Mouse (Mus musculus): ENCODE results near the gene Cdk14.

The Cdk14 gene

GRCm38 (mm10) chr5:5419992-5420455, at the start of gene Cdk14:
TSS of gene Cdk14 (minus strand) at chr5:5420312.
- DNase-seq, result peak; percentile 6

- no peak for DNase-seq
These were observed 45.1 kb upstream of the Cdk14 start for GRCm38 (mm10) chr5:5465256-5465655.

GRCm38 (mm10) chr5:5431746-5432438, 11.8 kb upstream of the Cdk14 start:
- DNase-seq, result no peak

- DNase-seq, result no peak
These were observed 3.6 kb upstream of the Cdk14 start for GRCm38 (mm10) chr5:5423723-5424171.

GRCm38 (mm10) chr5:5423081-5423480, 3.0 kb upstream of the Cdk14 start:
- no peak for DNase-seq

GRCm38 (mm10) chr5:5421439-5421838, 1.3 kb upstream of the Cdk14 start:
- DNase-seq, result no peak

GRCm38 (mm10) chr5:5419253-5419652, 859 bp downstream of the Cdk14 start:
- no peak for DNase-seq

- no peak for DNase-seq
These were observed 5.3 kb downstream of the Cdk14 start for GRCm38 (mm10) chr5:5414835-5415234.

GRCm38 (mm10) chr5:5411886-5412285, 8.2 kb downstream of the Cdk14 start:
- no peak for DNase-seq

- no peak for DNase-seq
These were observed 18.1 kb downstream of the Cdk14 start for GRCm38 (mm10) chr5:5401986-5402385.

- DNase-seq, result no peak
These were observed 27.3 kb downstream of the Cdk14 start for GRCm38 (mm10) chr5:5392786-5393185.

GRCm38 (mm10) chr5:5380731-5381718, 39.1 kb downstream of the Cdk14 start:
- DNase-seq, result peak; percentile 40

GRCm38 (mm10) chr5:5379870-5380730, 40.0 kb downstream of the Cdk14 start:
- peak; percentile 74 for DNase-seq

- DNase-seq, result no peak
These were observed 40.6 kb downstream of the Cdk14 start for GRCm38 (mm10) chr5:5379501-5379869.

- DNase-seq, result no peak
These were observed 45.7 kb downstream of the Cdk14 start for GRCm38 (mm10) chr5:5374393-5374792.

- DNase-seq, result no peak
These were observed 46.6 kb downstream of the Cdk14 start for GRCm38 (mm10) chr5:5373541-5373940.

GRCm38 (mm10) chr5:5372936-5373335, 47.2 kb downstream of the Cdk14 start:
- DNase-seq, result peak; percentile 65

GRCm38 (mm10) chr5:5372354-5372753, 47.8 kb downstream of the Cdk14 start:
- DNase-seq, result peak; percentile 14

GRCm38 (mm10) chr5:5370322-5371082, 49.6 kb downstream of the Cdk14 start:
- peak; percentile 47 for DNase-seq

GRCm38 (mm10) chr5:5368389-5369164, 51.5 kb downstream of the Cdk14 start:
- no peak for DNase-seq

GRCm38 (mm10) chr5:5367550-5367949, 52.6 kb downstream of the Cdk14 start:
- DNase-seq, result no peak
